In genomic region chr16:51985436-51985835, GRCm38 (mm10) we compare ENCODE assay signal across 13 mouse cellular contexts. TPM values are rescaled to one million over a fixed set of nuclear protein-coding genes. Genes with fewer than 3 reads are reported as not detected.
DNase-seq lines count a peak whose midpoint lies in the region; ATAC-seq and TF ChIP-seq lines count a peak whose summit lies in the region.
"Had no signal": no experiment of that assay in that cellular context is flagged by ENCODE, and none has a peak within 500 bp of the region (broad histone marks: within the 10 kb centered on the region; RNA-seq: fewer than 3 reads in every experiment).

No protein-coding gene starts in this region.

- H3K4me3 ChIP-seq in kidney, embryonic 16.5 days (ENCODE audit: low read length), result no peak overlapping the region
- no peak overlapping the region for H3K4me3 ChIP-seq in heart, adult 2 months

- no peak for TF ChIP-seq EP300 in heart, adult 2 months (IDR thresholded peaks at IDR 0.05; ENCODE audit: insufficient read depth, low read depth, low read length)

- no peak overlapping the region for H3K9ac ChIP-seq in kidney, embryonic 16.5 days (replicated peaks; ENCODE audit: low read length)
- H3K9ac ChIP-seq in heart, adult 2 months (ENCODE audit: low read depth, low read length), result no peak overlapping the region
- H3K9ac ChIP-seq: hindbrain, embryonic 14.5 days; liver, embryonic 14.5 days had no signal

- ATAC-seq in cerebellum, adult (ENCODE audit: insufficient number of reproducible peaks, low FRiP score, low TSS enrichment), result peak; percentile 71; the same call in 1 of the 2 replicates
- ATAC-seq in kidney, embryonic 16.5 days (ENCODE audit: low FRiP score, low TSS enrichment), result no peak

- TF ChIP-seq CTCF in heart, adult 2 months (IDR thresholded peaks at IDR 0.05), result no peak

- no peak for TF ChIP-seq POLR2A in heart, adult 2 months (IDR thresholded peaks at IDR 0.05; ENCODE audit: insufficient read depth, low read depth, low read length)

- no peaks in the 10 kb centered on the region for H3K9me3 ChIP-seq in kidney, embryonic 16.5 days (ENCODE audit: low read length)

- no peaks in the 10 kb centered on the region for H3K79me2 ChIP-seq in heart, adult 2 months (replicated peaks; ENCODE audit: control insufficient read depth, insufficient read depth, low read length)

- H3K4me2 ChIP-seq in kidney, embryonic 16.5 days (replicated peaks; ENCODE audit: low read depth, low read length), result no peak overlapping the region
- H3K4me2 ChIP-seq: hindbrain, embryonic 14.5 days had no signal

- H3K27ac ChIP-seq in kidney, embryonic 16.5 days (ENCODE audit: low read length), result no peak overlapping the region
- no peak overlapping the region; the same call in 1 of the 2 replicates for H3K27ac ChIP-seq in heart, adult 2 months
- H3K27ac ChIP-seq: hindbrain, embryonic 14.5 days; liver, embryonic 14.5 days had no signal

- no peak for DNase-seq in cerebellum, adult 11 months
- DNase-seq in kidney, postnatal 14 days, result peak; percentile 9
- peak; percentile 15 to 20 for DNase-seq in heart, adult 2 months
- DNase-seq in retina, embryonic 14.5 days (ENCODE audit: low spot score), result peak; percentile 47
- DNase-seq in right cerebral cortex, postnatal 4 days, result no peak
- DNase-seq in B cell, adult 2 months, result no peak
- DNase-seq: embryo, embryonic 11 days; kidney, adult 9 months; layer of hippocampus, adult 9-11 months had no signal

- intact Hi-C loops in heart, adult 2 months (cut with DNase I), result no loop called here

- no peaks in the 10 kb centered on the region for H3K27me3 ChIP-seq in kidney, embryonic 16.5 days (ENCODE audit: insufficient read depth, low read length)
- no peaks in the 10 kb centered on the region for H3K27me3 ChIP-seq in heart, adult 2 months (ENCODE audit: control insufficient read depth, insufficient read depth, low read length)

- peaks cover 12% of the 10 kb centered on the region for H3K4me1 ChIP-seq in kidney, embryonic 16.5 days (ENCODE audit: insufficient read depth, low read length)
- H3K4me1 ChIP-seq in heart, adult 2 months (ENCODE audit: control insufficient read depth, insufficient read depth, low read length), result peaks cover 7% of the 10 kb centered on the region

- WGBS in kidney, embryonic 16.5 days, result 55% methylated on average over 8 of the region's 8 CpGs
- 16% methylated on average over 8 of the region's 8 CpGs for WGBS in heart, adult 2 months

- no peaks in the 10 kb centered on the region for H3K36me3 ChIP-seq in kidney, embryonic 16.5 days (ENCODE audit: insufficient read depth, low read length)
- peaks cover 3% of the 10 kb centered on the region for H3K36me3 ChIP-seq in heart, adult 2 months (ENCODE audit: control insufficient read depth, insufficient read depth, low read length)

RNA-seq across cellular contexts. Expression of gene Cblb, which starts 45.6 kb away (rescaled TPM):
- 15.3 and 20.8 TPM in 2 replicates for polyA plus RNA-seq in kidney, embryonic 16.5 days (2015; fragmentation: Nextera tagmentation; extraction: Ambion mirVana)
- 10 to 100 TPM; 13.6 to 14.0 TPM for total RNA-seq in heart, adult 2 months (2021)
- 7.5 and 9.8 TPM in 2 replicates for polyA plus RNA-seq in heart, adult 2 months (2012; rRNA removed)

Comparison
In these comparisons a context has a peak if more than half of its experiments do, and no peak if none do; other contexts are left out.
1. DNase-seq: peak in kidney, postnatal 14 days (single experiment), heart, adult 2 months (2 of 2) and retina, embryonic 14.5 days (single experiment); none in cerebellum, adult 11 months (single experiment), right cerebral cortex, postnatal 4 days (single experiment) and B cell, adult 2 months (0 of 2).